Mouse (Mus musculus) MEL (cell line): ENCODE results near the gene Gm8206. TPM values are rescaled to one million over a fixed set of nuclear protein-coding genes. Genes with fewer than 3 reads are reported as not detected.

Experiments
- polyA plus RNA-seq, 2 experiments: library from polyadenylated mRNA; stranded (reverse) in 1 of 2; unstranded in 1 of 2; fragments of >175 nt in 1 of 2; fragments of >200 nt in 1 of 2; gene quantifications; 2 replicates each; pipeline versions ENCODE4 v1.2.1 to v1.2.4; 2012; ENCODE audit warnings: low replicate concordance in 2 of 2, low read depth in 1 of 2; ENCODE audit not compliant: insufficient read length in 2 of 2, insufficient read depth in 1 of 2, missing spikeins in 1 of 2
- total RNA-seq: library from RNA; depleted of rRNA; stranded (reverse); fragments of 300-350 nt; gene quantifications from 2 replicates; pipeline ENCODE4 v1.2.3, GENCODE M21; 2012; rRNA removed

The Gm8206 gene
- total and polyA plus RNA-seq, 3 experiments: not detected

Other genes with a start within 250 kb of the Gm8206 start
- gene Gm8237, start 213.6 kb downstream of the Gm8206 start, total RNA-seq: not detected in 2 replicates
- gene Gm8237, start 213.6 kb downstream of the Gm8206 start, polyA plus RNA-seq: not detected
- not detected in 2 replicates for gene Gm3248, start 132.2 kb downstream of the Gm8206 start, total RNA-seq
- gene Gm3248, start 132.2 kb downstream of the Gm8206 start, polyA plus RNA-seq: not detected
- not detected in 2 replicates for gene Gm3453, start 114.8 kb downstream of the Gm8206 start, total RNA-seq
- gene Gm3453, start 114.8 kb downstream of the Gm8206 start, polyA plus RNA-seq: not detected
- not detected in 2 replicates for gene Gm6337, start 35.7 kb downstream of the Gm8206 start, total RNA-seq
- not detected for gene Gm6337, start 35.7 kb downstream of the Gm8206 start, polyA plus RNA-seq
- gene Gm3468, start 14.7 kb upstream of the Gm8206 start, total RNA-seq: not detected in 2 replicates
- gene Gm3468, start 14.7 kb upstream of the Gm8206 start, polyA plus RNA-seq: not detected
- not detected in 2 replicates for gene Gm3476, start 31.9 kb upstream of the Gm8206 start, total RNA-seq
- gene Gm3476, start 31.9 kb upstream of the Gm8206 start, polyA plus RNA-seq: not detected
- not detected in 2 replicates for gene Gm21560, start 125.3 kb upstream of the Gm8206 start, total RNA-seq
- not detected for gene Gm21560, start 125.3 kb upstream of the Gm8206 start, polyA plus RNA-seq
- not detected in 2 replicates for gene Gm3411, start 193.3 kb upstream of the Gm8206 start, total RNA-seq
- not detected for gene Gm3411, start 193.3 kb upstream of the Gm8206 start, polyA plus RNA-seq
- not detected in 2 replicates for gene Gm21103, start 210.9 kb upstream of the Gm8206 start, total RNA-seq
- not detected for gene Gm21103, start 210.9 kb upstream of the Gm8206 start, polyA plus RNA-seq
- gene Gm3618, start 249.7 kb upstream of the Gm8206 start, total RNA-seq: not detected in 2 replicates
- not detected for gene Gm3618, start 249.7 kb upstream of the Gm8206 start, polyA plus RNA-seq